Mouse (Mus musculus): ENCODE measurements around the gene Gm30737. TPM values are rescaled to one million over a fixed set of nuclear protein-coding genes. Genes with fewer than 3 reads are reported as not detected.

Gm30737 gene
- polyA plus RNA-seq (2012; rRNA removed), result not detected in 2 replicates

GRCm38 (mm10) chrY:14400410-14400809, at the start of gene Gm30737:
Gm30737 (plus strand) TSS chrY:14400710.

